Mouse (Mus musculus): ENCODE measurements around the gene Mast2. TPM values are rescaled to one million over a fixed set of nuclear protein-coding genes. Genes with fewer than 3 reads are reported as not detected.
A peak's percentile ranks its signal among the peaks of the same experiment; 100 is the strongest.

Gene Mast2
- polyA plus RNA-seq, 1 experiment from 2014 or later, result 21.9 TPM

GRCm38 (mm10) chr4:116402708-116403107 is 61.3 kb downstream of the Mast2 start:
- H3K4me2 ChIP-seq, result no peak overlapping the region
- DNase-seq (ENCODE audit: low spot score), result no peak
- no peaks in the 10 kb centered on the region for H3K9me3 ChIP-seq (ENCODE audit: control insufficient read depth, low read length)
- WGBS, result 70% methylated on average over 1 of the region's 1 CpGs
- H3K36me3 ChIP-seq (ENCODE audit: control insufficient read depth, insufficient read depth, low read length), result no peaks in the 10 kb centered on the region
- no peak overlapping the region for H3K4me3 ChIP-seq (ENCODE audit: low read depth, low read length)
- ATAC-seq (replicated peaks; ENCODE audit: low FRiP score), result peak; percentile 51; the same call in 1 of the 2 replicates
- no peak overlapping the region for H3K27ac ChIP-seq (ENCODE audit: low read depth, low read length)
- H3K27me3 ChIP-seq (replicated peaks; ENCODE audit: control insufficient read depth, insufficient read depth, low read length), result no peaks in the 10 kb centered on the region
- H3K4me1 ChIP-seq (replicated peaks; ENCODE audit: control insufficient read depth, insufficient read depth, low read length), result peaks cover 6% of the 10 kb centered on the region; the same call in 1 of the 2 replicates
- no peak overlapping the region for H3K9ac ChIP-seq (ENCODE audit: low read depth, low read length)

DNA sequence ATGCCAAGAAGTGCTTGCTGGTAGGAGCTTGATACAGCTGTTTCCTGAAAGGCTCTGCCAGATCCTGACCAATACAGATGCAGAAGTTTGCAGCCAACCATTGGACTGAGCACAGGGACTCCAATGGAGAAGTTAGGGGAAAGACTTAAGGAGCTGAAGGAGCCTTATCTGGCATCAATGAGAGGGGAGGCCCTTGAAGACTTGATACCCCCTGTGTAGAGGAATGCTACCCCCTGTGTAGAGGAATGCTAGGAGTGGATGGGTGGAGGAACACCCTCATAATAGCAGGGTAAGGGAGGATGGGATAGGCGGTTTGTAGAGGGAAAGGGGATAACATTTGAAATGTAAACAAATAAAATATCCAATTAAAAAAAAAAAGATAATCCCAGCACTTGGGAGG is 65.9 kb downstream of the Mast2 start:
- no peak overlapping the region for H3K9ac ChIP-seq (ENCODE audit: low read depth, low read length)
- H3K36me3 ChIP-seq (ENCODE audit: control insufficient read depth, insufficient read depth, low read length), result no peaks in the 10 kb centered on the region
- DNase-seq (ENCODE audit: low spot score), result no peak
- H3K27ac ChIP-seq (ENCODE audit: low read depth, low read length), result no peak overlapping the region
- no peak for ATAC-seq (replicated peaks; ENCODE audit: low FRiP score)
- no peaks in the 10 kb centered on the region for H3K9me3 ChIP-seq (ENCODE audit: control insufficient read depth, low read length)
- H3K4me1 ChIP-seq (replicated peaks; ENCODE audit: control insufficient read depth, insufficient read depth, low read length), result peaks cover 3% of the 10 kb centered on the region; the same call in 1 of the 2 replicates
- no peak overlapping the region for H3K4me2 ChIP-seq
- 33% methylated on average over 1 of the region's 1 CpGs for WGBS
- no peak overlapping the region for H3K4me3 ChIP-seq (ENCODE audit: low read depth, low read length)
- H3K27me3 ChIP-seq (replicated peaks; ENCODE audit: control insufficient read depth, insufficient read depth, low read length), result no peaks in the 10 kb centered on the region

DNA sequence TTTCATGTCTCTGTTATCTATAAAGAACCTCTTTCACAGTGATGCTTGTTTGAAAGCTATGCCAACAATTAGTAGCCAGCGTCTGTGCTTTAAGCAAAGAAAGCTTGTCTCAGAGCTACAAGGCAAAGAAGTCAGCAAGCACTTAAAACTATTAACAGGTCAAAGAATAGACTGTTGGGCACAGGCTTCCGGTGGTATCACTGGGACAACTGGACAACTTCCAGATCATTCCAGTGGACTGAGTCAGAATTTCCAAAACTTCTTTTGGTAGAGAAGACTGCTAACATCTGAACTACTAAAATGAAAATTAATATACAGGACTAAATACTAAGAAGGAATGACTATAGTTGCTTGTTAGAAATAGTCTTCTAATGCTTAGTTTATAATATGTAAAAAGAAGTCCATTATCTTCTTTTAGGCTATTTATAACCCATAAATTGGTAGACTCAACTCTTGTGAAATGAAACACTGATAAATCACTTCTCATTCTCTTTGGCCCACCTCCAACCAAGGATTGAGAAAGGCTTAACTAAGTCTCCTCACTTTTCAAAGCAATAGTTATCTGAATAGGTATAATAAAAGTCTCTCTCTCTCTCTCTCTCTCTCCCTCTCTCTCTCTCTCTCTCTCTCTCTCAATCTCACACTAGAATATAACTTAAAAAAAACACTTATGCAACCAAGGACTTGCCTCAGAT is 85.9 kb downstream of the Mast2 start:
- Histone ChIP-seq H3K4me2 (no peak overlapping the region), H3K36me3 (ENCODE audit: control insufficient read depth, insufficient read depth, low read length) (no peaks in the 10 kb centered on the region), H3K9ac (ENCODE audit: low read depth, low read length) (no peak overlapping the region), H3K27ac (ENCODE audit: low read depth, low read length) (no peak overlapping the region), H3K27me3 (replicated peaks; ENCODE audit: control insufficient read depth, insufficient read depth, low read length) (no peaks in the 10 kb centered on the region), H3K4me1 (replicated peaks; ENCODE audit: control insufficient read depth, insufficient read depth, low read length) (no peaks in the 10 kb centered on the region), H3K9me3 (ENCODE audit: control insufficient read depth, low read length) (no peaks in the 10 kb centered on the region), H3K4me3 (ENCODE audit: low read depth, low read length) (no peak overlapping the region)
- DNase-seq (ENCODE audit: low spot score), result no peak
- ATAC-seq (replicated peaks; ENCODE audit: low FRiP score), result no peak
- WGBS, result 75% methylated on average over 2 of the region's 2 CpGs

DNA sequence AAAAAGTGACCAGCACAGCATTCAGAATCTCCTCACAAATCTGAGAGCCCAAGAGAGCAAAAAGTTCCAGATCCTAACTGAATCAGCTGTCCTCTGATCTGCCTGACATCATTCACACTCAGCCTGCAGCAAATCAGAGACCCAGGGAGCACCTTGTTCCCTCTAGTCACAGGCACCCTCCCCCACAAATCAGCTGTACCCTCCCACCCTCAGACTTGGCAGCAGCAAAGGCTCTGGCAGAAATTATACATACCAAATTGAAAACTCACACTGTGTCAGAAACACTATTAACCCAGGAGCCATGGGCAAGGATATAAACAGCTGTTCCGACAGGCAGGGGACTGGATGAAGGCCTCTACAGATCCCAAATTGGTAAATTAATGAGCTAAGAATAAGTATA is 92.3 kb downstream of the Mast2 start:
- no peak for ATAC-seq (replicated peaks; ENCODE audit: low FRiP score)

DNA sequence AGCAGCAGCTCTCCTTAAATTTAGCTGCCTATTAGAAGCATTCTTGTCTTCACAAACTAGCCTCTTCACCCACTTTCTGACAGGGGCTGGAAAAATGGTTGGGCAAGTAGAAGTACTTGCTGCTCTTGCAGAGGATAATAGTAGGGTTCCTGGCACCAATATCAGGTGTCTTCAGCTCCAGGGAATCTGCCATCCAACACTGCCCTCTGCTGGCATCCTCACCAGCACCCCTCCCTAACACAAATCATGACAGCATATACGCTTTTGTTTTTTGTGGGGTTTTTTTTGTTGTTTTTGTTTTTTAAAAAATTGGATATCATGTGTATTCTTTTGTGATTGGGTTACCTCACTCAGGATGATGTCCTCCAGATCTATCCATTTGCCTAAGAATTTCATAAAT is 105.9 kb downstream of the Mast2 start:
- H3K36me3 ChIP-seq (ENCODE audit: control insufficient read depth, insufficient read depth, low read length), result no peaks in the 10 kb centered on the region
- no peaks in the 10 kb centered on the region for H3K4me1 ChIP-seq (replicated peaks; ENCODE audit: control insufficient read depth, insufficient read depth, low read length)
- no peak overlapping the region for H3K4me2 ChIP-seq
- ATAC-seq (replicated peaks; ENCODE audit: low FRiP score) (no peak), DNase-seq (ENCODE audit: low spot score) (no peak)
- no peaks in the 10 kb centered on the region for H3K27me3 ChIP-seq (replicated peaks; ENCODE audit: control insufficient read depth, insufficient read depth, low read length)
- H3K9me3 ChIP-seq (ENCODE audit: control insufficient read depth, low read length), result 0 out of 2 replicates have a peak, but pooled peaks cover 1% of the 10 kb centered on the region
- WGBS, result 90% methylated on average over 1 of the region's 1 CpGs
- H3K4me3 ChIP-seq (ENCODE audit: low read depth, low read length), result no peak overlapping the region
- no peak overlapping the region for H3K27ac ChIP-seq (ENCODE audit: low read depth, low read length)
- H3K9ac ChIP-seq (ENCODE audit: low read depth, low read length), result no peak overlapping the region

More for the DNA sequence above, 92.3 kb downstream of the Mast2 start:
- no peaks in the 10 kb centered on the region for H3K36me3 ChIP-seq (ENCODE audit: control insufficient read depth, insufficient read depth, low read length)
- H3K4me2 ChIP-seq, result no peak overlapping the region
- no peak overlapping the region for H3K4me3 ChIP-seq (ENCODE audit: low read depth, low read length)
- H3K9me3 ChIP-seq (ENCODE audit: control insufficient read depth, low read length), result no peaks in the 10 kb centered on the region
- no peak overlapping the region for H3K9ac ChIP-seq (ENCODE audit: low read depth, low read length)
- H3K4me1 ChIP-seq (replicated peaks; ENCODE audit: control insufficient read depth, insufficient read depth, low read length), result no peaks in the 10 kb centered on the region
- DNase-seq (ENCODE audit: low spot score), result no peak
- 86% methylated on average over 1 of the region's 1 CpGs for WGBS
- no peaks in the 10 kb centered on the region for H3K27me3 ChIP-seq (replicated peaks; ENCODE audit: control insufficient read depth, insufficient read depth, low read length)
- no peak overlapping the region for H3K27ac ChIP-seq (ENCODE audit: low read depth, low read length)

DNA sequence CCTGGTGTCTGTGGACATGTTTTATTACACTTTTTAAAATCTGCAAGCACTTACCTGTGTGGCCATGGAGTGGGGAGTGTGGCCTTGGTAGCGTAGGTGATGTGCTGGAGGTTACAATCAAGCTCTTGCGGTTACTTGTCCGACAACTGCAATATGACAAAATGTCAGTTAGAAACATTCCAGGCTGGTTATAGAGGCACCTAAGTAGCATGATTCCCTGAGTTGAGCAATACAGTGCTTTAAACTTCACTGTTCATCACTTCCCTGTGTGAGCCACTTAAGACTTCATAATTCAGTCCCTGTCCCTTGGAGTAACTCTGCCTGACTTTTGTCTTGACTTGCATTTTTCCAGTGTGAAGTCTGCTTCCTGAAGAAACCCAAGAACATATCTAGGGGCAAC is 111.1 kb downstream of the Mast2 start:
- H3K27me3 ChIP-seq (replicated peaks; ENCODE audit: control insufficient read depth, insufficient read depth, low read length), result no peaks in the 10 kb centered on the region
- no peaks in the 10 kb centered on the region for H3K4me1 ChIP-seq (replicated peaks; ENCODE audit: control insufficient read depth, insufficient read depth, low read length)
- WGBS, result 93% methylated on average over 3 of the region's 3 CpGs
- no peak for DNase-seq (ENCODE audit: low spot score)
- ATAC-seq (replicated peaks; ENCODE audit: low FRiP score), result no peak
- H3K4me3 ChIP-seq (ENCODE audit: low read depth, low read length), result no peak overlapping the region
- no peak overlapping the region for H3K4me2 ChIP-seq
- H3K9me3 ChIP-seq (ENCODE audit: control insufficient read depth, low read length), result no peaks in the 10 kb centered on the region
- no peak overlapping the region for H3K9ac ChIP-seq (ENCODE audit: low read depth, low read length)
- no peak overlapping the region for H3K27ac ChIP-seq (ENCODE audit: low read depth, low read length)
- H3K36me3 ChIP-seq (ENCODE audit: control insufficient read depth, insufficient read depth, low read length), result no peaks in the 10 kb centered on the region

DNA sequence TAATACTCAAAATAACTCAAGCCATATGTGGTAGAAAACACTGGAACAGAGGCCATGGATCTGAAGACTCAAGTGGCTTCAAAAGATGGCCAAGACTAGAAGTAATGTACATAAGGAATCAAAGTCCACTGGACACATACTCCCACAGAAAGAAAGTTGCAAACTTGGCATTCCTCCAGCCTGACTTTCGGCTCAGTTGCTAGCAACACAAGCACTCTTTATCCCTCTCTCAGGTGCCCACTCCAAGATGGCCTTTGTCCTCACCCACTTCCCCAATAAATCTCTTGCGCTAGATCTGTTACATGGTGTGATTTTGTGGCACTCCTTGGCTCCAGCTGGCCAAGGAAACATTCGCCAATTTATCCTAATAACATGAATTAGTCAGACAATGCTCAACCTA is 111.5 kb downstream of the Mast2 start:
- Histone ChIP-seq H3K27ac (ENCODE audit: low read depth, low read length) (no peak overlapping the region), H3K36me3 (ENCODE audit: control insufficient read depth, insufficient read depth, low read length) (no peaks in the 10 kb centered on the region), H3K27me3 (replicated peaks; ENCODE audit: control insufficient read depth, insufficient read depth, low read length) (no peaks in the 10 kb centered on the region), H3K4me3 (ENCODE audit: low read depth, low read length) (no peak overlapping the region), H3K9ac (ENCODE audit: low read depth, low read length) (no peak overlapping the region), H3K4me2 (no peak overlapping the region), H3K4me1 (replicated peaks; ENCODE audit: control insufficient read depth, insufficient read depth, low read length) (no peaks in the 10 kb centered on the region), H3K9me3 (ENCODE audit: control insufficient read depth, low read length) (no peaks in the 10 kb centered on the region)
- DNase-seq (ENCODE audit: low spot score), result no peak
- 92% methylated on average over 3 of the region's 3 CpGs for WGBS
- no peak for ATAC-seq (replicated peaks; ENCODE audit: low FRiP score)

- Histone ChIP-seq H3K4me3 (ENCODE audit: low read depth, low read length) (no peak overlapping the region), H3K9me3 (ENCODE audit: control insufficient read depth, low read length) (no peaks in the 10 kb centered on the region), H3K27ac (ENCODE audit: low read depth, low read length) (no peak overlapping the region), H3K4me1 (replicated peaks; ENCODE audit: control insufficient read depth, insufficient read depth, low read length) (no peaks in the 10 kb centered on the region), H3K9ac (ENCODE audit: low read depth, low read length) (no peak overlapping the region), H3K36me3 (ENCODE audit: control insufficient read depth, insufficient read depth, low read length) (no peaks in the 10 kb centered on the region), H3K4me2 (no peak overlapping the region), H3K27me3 (replicated peaks; ENCODE audit: control insufficient read depth, insufficient read depth, low read length) (no peaks in the 10 kb centered on the region)
- no peak for ATAC-seq (replicated peaks; ENCODE audit: low FRiP score)
- no peak for DNase-seq (ENCODE audit: low spot score)
Measured at GRCm38 (mm10) chr4:116342119-116342518, 121.9 kb downstream of the Mast2 start.

DNA sequence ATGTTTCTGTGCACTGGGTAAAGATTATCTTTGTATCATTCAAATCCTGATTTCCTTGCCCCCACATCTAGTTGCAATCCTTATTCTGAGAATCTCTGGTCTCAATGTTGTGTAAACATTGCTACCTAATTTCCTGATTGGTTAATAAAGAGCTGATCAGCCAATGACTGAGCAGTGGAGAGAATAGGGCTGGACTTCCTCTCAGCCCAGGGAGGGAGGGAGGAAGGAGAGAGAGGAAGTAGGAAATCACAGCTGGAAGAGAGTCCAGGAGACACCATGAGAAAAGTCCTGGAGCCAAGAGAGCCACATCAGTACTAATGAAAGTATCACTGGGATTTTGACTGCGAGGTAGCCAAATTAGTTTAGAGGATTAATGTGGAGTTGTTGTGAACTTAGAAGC is 127.7 kb downstream of the Mast2 start:
- 82% methylated on average over 1 of the region's 1 CpGs for WGBS
- no peak for DNase-seq (ENCODE audit: low spot score)
- Histone ChIP-seq H3K36me3 (ENCODE audit: control insufficient read depth, insufficient read depth, low read length) (no peaks in the 10 kb centered on the region), H3K4me1 (replicated peaks; ENCODE audit: control insufficient read depth, insufficient read depth, low read length) (no peaks in the 10 kb centered on the region), H3K9ac (ENCODE audit: low read depth, low read length) (no peak overlapping the region), H3K9me3 (ENCODE audit: control insufficient read depth, low read length) (no peaks in the 10 kb centered on the region), H3K4me2 (no peak overlapping the region), H3K4me3 (ENCODE audit: low read depth, low read length) (no peak overlapping the region), H3K27ac (ENCODE audit: low read depth, low read length) (no peak overlapping the region), H3K27me3 (replicated peaks; ENCODE audit: control insufficient read depth, insufficient read depth, low read length) (no peaks in the 10 kb centered on the region)
- ATAC-seq (replicated peaks; ENCODE audit: low FRiP score), result no peak

All from liver, embryonic 11.5 days (tissue).